Mouse (Mus musculus) cerebellum, adult 9-10 months (tissue): ENCODE data around the gene Gpr158.

ENCODE experiments used
- DNase-seq: peaks from one replicate; pipeline ENCODE4 v3.0.0; 2022

Gene Gpr158

GRCm38 (mm10) chr2:21665721-21666120 lies 298.4 kb downstream of the Gpr158 start:
- no peak for DNase-seq

- DNase-seq = peak; percentile 34
Observed at GRCm38 (mm10) chr2:21676084-21676838, 308.9 kb downstream of the Gpr158 start.

- no peak for DNase-seq
Observed at GRCm38 (mm10) chr2:21676839-21677123, 309.4 kb downstream of the Gpr158 start.

GRCm38 (mm10) chr2:21680735-21681270 lies 313.5 kb downstream of the Gpr158 start:
- no peak for DNase-seq

GRCm38 (mm10) chr2:21684736-21685135 lies 317.4 kb downstream of the Gpr158 start:
- no peak for DNase-seq

GRCm38 (mm10) chr2:21693128-21693527 lies 325.8 kb downstream of the Gpr158 start:
- DNase-seq = no peak

GRCm38 (mm10) chr2:21693807-21694594 lies 326.7 kb downstream of the Gpr158 start:
- peak; percentile 36 for DNase-seq

- DNase-seq = no peak
Observed at GRCm38 (mm10) chr2:21728075-21728474, 360.7 kb downstream of the Gpr158 start.

GRCm38 (mm10) chr2:21783721-21784120 lies 416.4 kb downstream of the Gpr158 start:
- peak; percentile 47 for DNase-seq

GRCm38 (mm10) chr2:21793156-21793555 lies 425.8 kb downstream of the Gpr158 start:
- no peak for DNase-seq

GRCm38 (mm10) chr2:21799616-21800015 lies 432.3 kb downstream of the Gpr158 start:
- no peak for DNase-seq

- DNase-seq = no peak
Observed at GRCm38 (mm10) chr2:21800045-21800444, 432.7 kb downstream of the Gpr158 start.

- no peak for DNase-seq
Observed at GRCm38 (mm10) chr2:21808510-21808909, 441.2 kb downstream of the Gpr158 start.

GRCm38 (mm10) chr2:21810431-21810830 lies 443.1 kb downstream of the Gpr158 start:
- DNase-seq = no peak

GRCm38 (mm10) chr2:21864061-21864460 lies 496.7 kb downstream of the Gpr158 start:
- DNase-seq = peak; percentile 65
